Mouse (Mus musculus) neural tube, embryonic 13.5 days (tissue): ENCODE results near the gene Svs1. TPM values are rescaled to one million over a fixed set of nuclear protein-coding genes. Genes with fewer than 3 reads are reported as not detected.

Source experiments
- ATAC-seq: fragments of 200-750 bp; cut with Nextera tagmentation; 2 replicates; pipeline ENCODE4 v1.8.0; 2017; ENCODE audit warnings: low read depth, mild to moderate bottlenecking, moderate TSS enrichment, moderate library complexity
- H3K27ac ChIP-seq: fragments of 300-500 bp; sonication (generic); replicated peaks from 2 replicates; pipeline ENCODE4 v1.5.1; 2015; ENCODE audit warnings: moderate library complexity, mild to moderate bottlenecking, inconsistent platforms
- H3K27me3 ChIP-seq: fragments of 300-500 bp; sonication (generic); 2 replicates; pipeline ENCODE4 v1.6.1; 2015; ENCODE audit warnings: mild to moderate bottlenecking, inconsistent platforms
- H3K36me3 ChIP-seq: fragments of 300-500 bp; sonication (generic); 2 replicates; pipeline ENCODE4 v1.6.1; 2015; ENCODE audit warnings: mild to moderate bottlenecking, inconsistent platforms
- H3K4me1 ChIP-seq: fragments of 300-500 bp; sonication (generic); replicated peaks from 2 replicates; pipeline ENCODE4 v1.6.1; 2015; ENCODE audit warnings: inconsistent platforms
- H3K4me2 ChIP-seq: fragments of 300-500 bp; sonication (generic); 2 replicates; pipeline ENCODE4 v1.6.1; 2015; ENCODE audit warnings: inconsistent platforms, mild to moderate bottlenecking, moderate library complexity
- H3K4me3 ChIP-seq: fragments of 300-500 bp; sonication (generic); 2 replicates; pipeline ENCODE4 v1.5.1; 2015; ENCODE audit warnings: mild to moderate bottlenecking, inconsistent platforms
- H3K9ac ChIP-seq: fragments of 300-500 bp; sonication (generic); 2 replicates; pipeline ENCODE4 v1.6.1; 2015; ENCODE audit warnings: moderate library complexity, mild to moderate bottlenecking, inconsistent platforms
- H3K9me3 ChIP-seq: fragments of 300-500 bp; sonication (generic); 2 replicates; pipeline ENCODE4 v1.6.1; 2016; ENCODE audit warnings: inconsistent platforms
- WGBS: fragments of 180-500 bp; shearing (Covaris S2); methylation state at CpG from one replicate; pipeline ENCODE4 v1.1.7; 2015; 5-methylcytosine and 5-hydroxymethylcytosine counted together
- polyA plus RNA-seq: library from polyadenylated mRNA; unstranded; fragments of >200 nt; fragmentation: Nextera tagmentation; extraction: Ambion mirVana; gene quantifications from 2 replicates; pipeline ENCODE4 v1.2.1, GENCODE M21; 2015

Svs1 gene
- polyA plus RNA-seq, 1 experiment from 2014 or later = not detected

GRCm38 (mm10) chr6:49036275-49037267 lies 49.9 kb downstream of the Svs1 start, which contains the start of gene Gpnmb:
Gene Gpnmb (plus strand): TSS chr6:49036546.
- ATAC-seq = no peak
- no peaks in the 10 kb centered on the region for H3K9me3 ChIP-seq
- WGBS = 49% methylated on average over 28 of the region's 28 CpGs

GRCm38 (mm10) chr6:49037268-49037662 lies 50.6 kb downstream of the Svs1 start:
- no peak overlapping the region for H3K9ac ChIP-seq
- peaks cover 13% of the 10 kb centered on the region for H3K27me3 ChIP-seq
- H3K4me1 ChIP-seq = 0 out of 2 replicates have a peak, but pooled peaks cover 4% of the 10 kb centered on the region
- H3K27ac ChIP-seq = no peak overlapping the region
- no peak overlapping the region for H3K4me3 ChIP-seq
- ATAC-seq = no peak
- WGBS = 71% methylated on average over 12 of the region's 12 CpGs
- no peaks in the 10 kb centered on the region for H3K9me3 ChIP-seq
- H3K4me2 ChIP-seq = no peak overlapping the region
- no peaks in the 10 kb centered on the region for H3K36me3 ChIP-seq

More at GRCm38 (mm10) chr6:49036275-49037267, 49.9 kb downstream of the Svs1 start, which contains the start of gene Gpnmb:
- peaks cover 13% of the 10 kb centered on the region for H3K27me3 ChIP-seq
- no peak within 1 kb of the TSS for H3K9ac ChIP-seq
- no peaks in the 10 kb centered on the region for H3K36me3 ChIP-seq
- peak within 1 kb of the TSS; percentile 23; the same call in 1 of the 2 replicates for H3K4me2 ChIP-seq
- no peak within 1 kb of the TSS for H3K4me3 ChIP-seq
- H3K27ac ChIP-seq = no peak within 1 kb of the TSS
- 0 out of 2 replicates have a peak, but pooled peaks cover 4% of the 10 kb centered on the region for H3K4me1 ChIP-seq

GRCm38 (mm10) chr6:49039470-49040180 lies 53.0 kb downstream of the Svs1 start:
- Histone ChIP-seq H3K4me2 (peak overlapping the region; percentile 47), H3K9me3 (no peaks in the 10 kb centered on the region), H3K4me1 (0 out of 2 replicates have a peak, but pooled peaks cover 4% of the 10 kb centered on the region), H3K36me3 (no peaks in the 10 kb centered on the region), H3K27me3 (peaks cover 13% of the 10 kb centered on the region), H3K27ac (no peak overlapping the region), H3K9ac (peak overlapping the region; percentile 58; the same call in 1 of the 2 replicates), H3K4me3 (peak overlapping the region; percentile 26; the same call in 1 of the 2 replicates)
- 16% methylated on average over 18 of the region's 18 CpGs for WGBS
- ATAC-seq = peak; percentile 61; the same call in 1 of the 2 replicates

Other genes starting within 250 kb of the Svs1 start
- 8.6 and 8.7 TPM in 2 replicates for gene Gimap1, start 247.8 kb upstream of the Svs1 start, polyA plus RNA-seq
- gene Gimap5, start 240.7 kb upstream of the Svs1 start, polyA plus RNA-seq = 2.0 TPM in 2 replicates
- gene Gimap3, start 216.0 kb upstream of the Svs1 start, polyA plus RNA-seq = not detected in 2 replicates
- gene Tmem176a, start 145.9 kb upstream of the Svs1 start, polyA plus RNA-seq = 22.8 and 30.5 TPM in 2 replicates
- gene Tmem176b, start 145.4 kb upstream of the Svs1 start, polyA plus RNA-seq = 127 and 151 TPM in 2 replicates
- not detected in 2 replicates for gene Aoc1, start 114.0 kb upstream of the Svs1 start, polyA plus RNA-seq
- not detected in 2 replicates for gene 1600015I10Rik, start 57.0 kb upstream of the Svs1 start, polyA plus RNA-seq
- gene Doxl2, start 11.9 kb upstream of the Svs1 start, polyA plus RNA-seq = not detected in 2 replicates
- 0.31 and 0.74 TPM in 2 replicates for gene Gpnmb, start 49.7 kb downstream of the Svs1 start, polyA plus RNA-seq
- gene Malsu1, start 86.9 kb downstream of the Svs1 start, polyA plus RNA-seq = 70.2 and 73.9 TPM in 2 replicates
- 40.9 and 47.2 TPM in 2 replicates for gene Igf2bp3, start 228.1 kb downstream of the Svs1 start, polyA plus RNA-seq